Mouse (Mus musculus) heart, embryonic 13.5 days (tissue): ENCODE data around the gene Kctd4. TPM values are rescaled to one million over a fixed set of nuclear protein-coding genes. Genes with fewer than 3 reads are reported as not detected.

ENCODE experiments used
- ATAC-seq: fragments of 200-750 bp; cut with Nextera tagmentation; 2 replicates; pipeline ENCODE4 v1.8.0; 2017; ENCODE audit warnings: moderate TSS enrichment; ENCODE audit not compliant: insufficient number of reproducible peaks, low FRiP score, low TSS enrichment; ENCODE audit errors: extremely low read depth
- H3K27ac ChIP-seq: fragments of 300-500 bp; sonication (generic); replicated peaks from 2 replicates; pipeline ENCODE4 v1.5.1; 2015; ENCODE audit warnings: moderate library complexity, mild to moderate bottlenecking, inconsistent platforms
- H3K27me3 ChIP-seq: fragments of 300-500 bp; sonication (generic); replicated peaks from 2 replicates; pipeline ENCODE4 v1.6.1; 2015; ENCODE audit warnings: mild to moderate bottlenecking, inconsistent platforms
- H3K36me3 ChIP-seq: fragments of 300-500 bp; sonication (generic); 2 replicates; pipeline ENCODE4 v1.6.1; 2015; ENCODE audit warnings: mild to moderate bottlenecking, inconsistent platforms
- H3K4me1 ChIP-seq: fragments of 300-500 bp; sonication (generic); 2 replicates; pipeline ENCODE4 v1.6.1; 2015; ENCODE audit warnings: inconsistent platforms
- H3K4me2 ChIP-seq: fragments of 300-500 bp; sonication (generic); 2 replicates; pipeline ENCODE4 v1.6.1; 2015; ENCODE audit warnings: inconsistent platforms, mild to moderate bottlenecking, moderate library complexity
- H3K4me3 ChIP-seq: fragments of 300-500 bp; sonication (generic); 2 replicates; pipeline ENCODE4 v1.5.1; 2015; ENCODE audit warnings: moderate library complexity, mild to moderate bottlenecking, inconsistent platforms
- H3K9ac ChIP-seq: fragments of 300-500 bp; sonication (generic); 2 replicates; pipeline ENCODE4 v1.6.1; 2015; ENCODE audit warnings: inconsistent platforms, mild to moderate bottlenecking, moderate library complexity
- H3K9me3 ChIP-seq: fragments of 300-500 bp; sonication (generic); 2 replicates; pipeline ENCODE4 v1.6.1; 2016; ENCODE audit warnings: inconsistent platforms
- WGBS: fragments of 180-500 bp; shearing (Covaris S2); methylation state at CpG from one replicate; pipeline ENCODE4 v1.1.7; 2015; ENCODE audit warnings: mixed read lengths; 5-methylcytosine and 5-hydroxymethylcytosine counted together
- polyA plus RNA-seq: library from polyadenylated mRNA; unstranded; fragments of >200 nt; fragmentation: Nextera tagmentation; extraction: Ambion mirVana; gene quantifications from 2 replicates; pipeline ENCODE4 v1.2.1, GENCODE M21; 2015

Gene Kctd4
- polyA plus RNA-seq, 1 experiment from 2014 or later: 0.25 TPM

DNA sequence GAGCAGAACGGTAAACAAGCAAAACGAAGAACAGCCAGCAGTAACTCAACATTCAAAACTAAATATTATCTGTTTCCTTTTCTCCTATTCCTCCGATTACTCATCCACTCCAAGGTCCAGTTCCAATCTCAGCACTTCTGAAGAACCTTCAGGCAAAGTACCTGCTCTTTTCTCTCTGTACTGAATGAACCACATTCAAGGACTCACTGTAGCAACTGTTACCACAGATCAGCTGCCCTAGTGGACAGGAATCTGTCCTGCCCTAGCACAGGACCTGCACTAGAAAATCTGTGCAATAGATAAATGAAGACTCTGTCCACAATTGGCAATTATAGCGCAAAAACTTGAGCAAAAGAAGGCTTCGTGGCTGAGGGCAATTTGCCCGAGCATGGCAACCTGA, 36.1 kb downstream of the Kctd4 start:
- H3K4me1 ChIP-seq: no peaks in the 10 kb centered on the region
- H3K9ac ChIP-seq: no peak overlapping the region
- WGBS: 91% methylated on average over 6 of the region's 6 CpGs
- peaks cover 9% of the 10 kb centered on the region for H3K36me3 ChIP-seq
- no peak for ATAC-seq
- no peak overlapping the region for H3K4me2 ChIP-seq
- H3K27me3 ChIP-seq: no peaks in the 10 kb centered on the region
- no peaks in the 10 kb centered on the region for H3K9me3 ChIP-seq
- H3K27ac ChIP-seq: no peak overlapping the region
- no peak overlapping the region for H3K4me3 ChIP-seq

DNA sequence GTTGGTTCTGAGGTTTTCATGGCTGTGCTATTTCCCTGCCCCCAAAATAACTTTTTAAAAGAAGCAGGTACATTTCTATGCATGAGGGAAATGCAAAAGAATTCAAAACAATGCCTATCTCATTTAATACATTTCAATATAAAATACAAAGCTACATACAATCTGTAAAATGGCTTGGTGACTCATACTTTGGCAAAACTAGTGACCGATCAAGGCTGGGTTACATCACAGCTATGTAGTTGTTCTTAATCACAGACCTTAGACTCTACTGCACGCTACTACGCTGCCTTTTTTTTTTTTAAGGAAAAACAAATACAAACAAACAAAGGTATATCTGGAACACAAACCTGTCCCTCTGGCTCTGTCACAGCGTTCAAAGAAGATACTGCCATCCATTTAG, 37.6 kb downstream of the Kctd4 start:
- Histone ChIP-seq H3K9me3 (no peaks in the 10 kb centered on the region), H3K27me3 (no peaks in the 10 kb centered on the region), H3K27ac (no peak overlapping the region), H3K9ac (no peak overlapping the region), H3K4me2 (no peak overlapping the region), H3K36me3 (peaks cover 9% of the 10 kb centered on the region), H3K4me1 (no peaks in the 10 kb centered on the region), H3K4me3 (no peak overlapping the region)
- ATAC-seq: no peak
- WGBS: 90% methylated on average over 4 of the region's 4 CpGs

DNA sequence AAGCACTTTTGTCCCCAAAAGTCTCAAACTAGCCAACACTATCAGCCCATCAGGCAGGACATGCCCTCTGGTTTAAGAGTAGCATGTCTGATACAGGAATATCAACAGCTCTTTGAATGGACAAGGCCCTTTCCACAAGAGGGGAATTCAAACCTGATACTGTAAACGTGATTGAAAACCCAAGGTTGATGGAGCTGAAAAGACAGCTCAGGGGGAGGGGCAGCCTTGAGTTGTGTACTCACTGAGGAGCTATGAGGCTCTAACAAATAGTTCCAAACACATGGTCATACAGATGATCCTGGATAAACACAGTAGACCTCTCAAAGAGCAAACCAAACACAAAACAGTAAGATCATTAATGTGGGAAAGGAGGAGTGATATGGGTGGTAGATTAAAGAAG, 43.3 kb downstream of the Kctd4 start:
- Histone ChIP-seq H3K4me2 (no peak overlapping the region), H3K27ac (no peak overlapping the region), H3K27me3 (no peaks in the 10 kb centered on the region), H3K4me1 (no peaks in the 10 kb centered on the region), H3K9ac (no peak overlapping the region), H3K36me3 (peaks cover 11% of the 10 kb centered on the region), H3K4me3 (no peak overlapping the region), H3K9me3 (no peaks in the 10 kb centered on the region)
- no peak for ATAC-seq
- 48% methylated on average over 1 of the region's 1 CpGs for WGBS

DNA sequence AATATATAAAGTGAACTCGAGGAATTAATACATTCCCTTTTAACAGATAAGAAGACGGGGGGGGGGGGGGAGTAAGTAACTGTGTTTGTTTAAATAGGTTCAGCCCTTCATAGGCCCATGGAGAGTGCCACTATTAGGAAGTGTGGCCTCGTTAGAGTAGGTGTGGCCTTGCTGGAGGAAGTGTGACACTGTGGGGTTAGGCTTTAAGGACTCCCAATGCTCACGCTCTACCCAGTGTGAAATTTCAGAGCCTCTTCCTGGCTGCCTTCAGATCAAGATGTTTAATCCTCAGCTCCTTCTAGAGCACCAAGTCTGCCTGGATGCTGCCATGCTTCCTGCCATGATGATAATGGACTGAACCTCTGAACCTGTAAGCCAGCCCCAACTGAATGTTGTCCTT, 47.0 kb downstream of the Kctd4 start:
- Histone ChIP-seq H3K4me3 (no peak overlapping the region), H3K9ac (no peak overlapping the region), H3K4me2 (no peak overlapping the region), H3K4me1 (no peaks in the 10 kb centered on the region), H3K9me3 (no peaks in the 10 kb centered on the region), H3K27ac (no peak overlapping the region), H3K27me3 (no peaks in the 10 kb centered on the region), H3K36me3 (peaks cover 11% of the 10 kb centered on the region)
- no peak for ATAC-seq
- WGBS: 71% methylated on average over 4 of the region's 4 CpGs

DNA sequence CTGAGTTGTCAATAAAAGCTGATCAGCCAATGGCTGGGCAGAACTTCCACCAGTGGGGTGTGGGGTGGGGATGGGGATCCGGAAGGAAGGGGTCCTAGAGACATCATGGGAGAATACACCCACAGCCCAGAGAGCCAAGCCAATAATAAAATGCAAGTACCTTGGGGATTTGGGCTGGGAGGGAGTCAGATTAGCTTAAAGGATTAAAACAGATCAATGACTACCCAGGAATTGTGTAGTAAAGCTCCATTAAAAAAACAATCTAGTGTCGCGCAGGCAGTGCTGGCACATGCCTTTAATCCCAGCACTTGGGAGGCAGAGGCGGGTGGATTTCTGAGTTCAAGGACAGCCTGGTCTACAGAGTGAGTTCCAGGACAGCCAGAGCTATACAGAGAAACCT, 50.2 kb downstream of the Kctd4 start:
- no peaks in the 10 kb centered on the region for H3K27me3 ChIP-seq
- H3K9ac ChIP-seq: no peak overlapping the region
- H3K4me2 ChIP-seq: no peak overlapping the region
- no peaks in the 10 kb centered on the region for H3K9me3 ChIP-seq
- H3K27ac ChIP-seq: no peak overlapping the region
- ATAC-seq: no peak
- H3K4me1 ChIP-seq: peaks cover 15% of the 10 kb centered on the region
- H3K4me3 ChIP-seq: no peak overlapping the region
- 90% methylated on average over 4 of the region's 4 CpGs for WGBS
- H3K36me3 ChIP-seq: peaks cover 11% of the 10 kb centered on the region

DNA sequence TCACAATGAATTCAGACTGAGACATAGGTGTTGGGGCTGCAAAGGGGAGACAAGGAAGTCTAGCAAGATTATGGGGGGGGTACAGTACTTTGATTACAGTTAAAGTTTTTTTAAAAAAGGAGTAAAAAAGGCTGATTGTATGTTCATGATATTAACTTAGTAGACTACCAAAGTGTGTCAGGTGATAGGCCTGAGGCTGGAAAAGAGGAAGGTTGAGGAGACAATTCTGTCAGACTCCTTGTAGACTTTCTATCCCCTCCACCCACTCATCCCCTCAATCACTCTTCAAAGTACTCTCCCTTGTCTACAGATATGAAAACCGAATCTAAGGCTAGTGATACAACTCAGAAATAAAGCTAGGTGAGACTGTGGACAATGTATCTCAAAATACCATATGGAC, 53.4 kb downstream of the Kctd4 start:
- no peak overlapping the region for H3K4me3 ChIP-seq
- no peak for ATAC-seq
- WGBS: 82% methylated on average over 1 of the region's 1 CpGs
- H3K4me2 ChIP-seq: no peak overlapping the region
- H3K9me3 ChIP-seq: no peaks in the 10 kb centered on the region
- H3K27me3 ChIP-seq: no peaks in the 10 kb centered on the region
- H3K36me3 ChIP-seq: peaks cover 10% of the 10 kb centered on the region
- no peak overlapping the region for H3K9ac ChIP-seq
- no peak overlapping the region for H3K27ac ChIP-seq
- H3K4me1 ChIP-seq: peaks cover 21% of the 10 kb centered on the region

DNA sequence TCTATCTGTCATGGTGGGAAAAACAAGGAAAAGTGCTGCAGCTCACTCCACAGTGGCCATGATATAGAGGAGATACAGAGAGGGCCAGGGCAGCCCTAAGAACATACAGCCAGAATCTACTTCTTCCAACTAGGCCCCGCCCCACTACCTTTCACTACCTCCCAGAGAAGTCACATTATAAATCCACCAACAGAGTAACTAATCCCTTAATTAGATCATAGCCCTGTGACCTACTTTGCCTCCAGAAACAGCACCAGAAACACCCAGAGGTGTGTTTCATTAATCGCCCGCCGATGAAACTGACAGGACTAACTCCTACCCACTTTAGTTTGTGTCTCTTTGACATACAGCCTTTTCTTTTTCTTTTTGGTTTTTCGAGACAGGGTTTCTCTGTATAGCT, 54.4 kb downstream of the Kctd4 start:
- H3K27me3 ChIP-seq: no peaks in the 10 kb centered on the region
- peaks cover 10% of the 10 kb centered on the region for H3K36me3 ChIP-seq
- peaks cover 21% of the 10 kb centered on the region for H3K4me1 ChIP-seq
- H3K4me3 ChIP-seq: peak overlapping the region; percentile 78
- H3K4me2 ChIP-seq: peak overlapping the region; percentile 83
- 80% methylated on average over 5 of the region's 5 CpGs for WGBS
- no peak for ATAC-seq
- peak overlapping the region; percentile 88 for H3K9ac ChIP-seq
- H3K27ac ChIP-seq: no peak overlapping the region
- no peaks in the 10 kb centered on the region for H3K9me3 ChIP-seq

DNA sequence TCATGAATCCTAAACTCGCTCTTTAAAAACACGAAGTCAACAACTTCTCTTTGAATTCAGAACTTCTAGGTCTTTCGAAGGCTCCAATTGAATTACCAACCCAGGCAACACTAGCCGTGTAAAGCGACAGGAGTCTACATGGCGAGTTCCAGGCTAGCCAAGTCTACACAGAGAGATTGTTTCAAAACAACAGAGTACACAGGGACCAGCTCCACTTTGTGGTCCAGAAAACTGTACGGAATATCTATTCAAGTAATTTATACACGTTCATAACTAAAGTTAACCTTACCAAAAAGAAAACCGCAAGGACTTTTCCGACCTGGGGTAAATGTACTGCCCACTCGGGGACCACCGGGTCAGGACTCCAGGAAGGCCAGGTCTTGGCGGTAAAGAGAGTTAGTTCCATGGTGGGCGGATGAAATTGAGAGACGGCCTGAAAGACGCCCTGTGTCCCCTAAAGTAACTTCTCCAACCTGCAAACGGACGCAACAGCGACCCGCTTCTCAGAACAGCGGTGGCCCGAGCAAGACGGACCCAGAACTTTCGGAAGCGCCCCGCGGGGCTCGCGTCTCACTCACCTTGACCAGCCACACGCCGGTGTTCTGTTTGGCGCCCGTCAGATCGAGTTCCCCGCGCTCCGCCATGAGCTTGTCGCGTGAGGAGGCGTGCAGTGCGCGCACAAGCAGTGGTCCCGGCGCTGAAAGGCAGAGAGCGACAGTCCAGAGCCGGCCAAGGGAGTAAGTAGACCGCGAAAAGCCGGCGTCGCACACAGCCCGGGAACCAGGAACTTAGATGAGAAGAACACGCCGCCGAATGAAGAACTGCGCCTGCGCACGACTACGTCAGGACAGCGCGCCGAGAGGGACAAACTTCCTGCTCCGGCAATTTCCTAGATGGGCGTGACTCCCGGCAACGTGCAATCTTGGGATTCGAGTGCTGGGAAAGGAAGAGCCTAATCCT, 55.6 kb downstream of the Kctd4 start, which contains the start of gene Gtf2f2:
Gene Gtf2f2 (minus strand): TSS at position 764 of the 960 bp plus-strand sequence.
- Histone ChIP-seq H3K27ac (peak within 1 kb of the TSS; percentile 76), H3K4me1 (peaks cover 21% of the 10 kb centered on the region)

DNA sequence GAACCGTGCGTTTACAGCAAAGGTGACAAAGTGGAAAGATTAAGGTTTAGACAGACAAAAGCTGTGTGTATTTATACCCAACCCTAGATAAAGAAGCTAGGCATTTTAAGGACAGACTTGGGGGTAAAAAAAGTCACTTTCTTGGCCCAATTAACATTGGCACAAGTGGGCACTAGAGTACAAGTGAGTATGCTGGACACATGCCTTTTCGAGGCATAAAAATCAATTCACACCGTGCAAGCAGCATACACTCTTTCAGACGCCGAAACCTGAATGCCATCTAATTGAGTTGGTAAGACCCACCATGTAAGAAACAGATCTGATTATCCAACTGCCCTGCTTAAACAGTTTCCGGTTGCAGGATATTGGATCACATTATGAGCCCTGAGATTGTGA, 56.3 kb downstream of the Kctd4 start:
- peak overlapping the region; percentile 65 for H3K9ac ChIP-seq
- 27% methylated on average over 7 of the region's 7 CpGs for WGBS
- H3K36me3 ChIP-seq: peaks cover 7% of the 10 kb centered on the region
- H3K4me2 ChIP-seq: peak overlapping the region; percentile 83
- no peaks in the 10 kb centered on the region for H3K27me3 ChIP-seq
- H3K4me1 ChIP-seq: peaks cover 21% of the 10 kb centered on the region
- H3K4me3 ChIP-seq: peak overlapping the region; percentile 78
- ATAC-seq: no peak
- no peaks in the 10 kb centered on the region for H3K9me3 ChIP-seq
- H3K27ac ChIP-seq: no peak overlapping the region

More for the DNA sequence above, 55.6 kb downstream of the Kctd4 start, which contains the start of gene Gtf2f2:
- Histone ChIP-seq H3K4me2 (peak within 1 kb of the TSS; percentile 83), H3K4me3 (peak within 1 kb of the TSS; percentile 78), H3K36me3 (peaks cover 7% of the 10 kb centered on the region), H3K27me3 (no peaks in the 10 kb centered on the region), H3K9ac (peak within 1 kb of the TSS; percentile 88), H3K9me3 (no peaks in the 10 kb centered on the region)
- WGBS: under 1% methylated on average over 67 of the region's 67 CpGs
- ATAC-seq: peak; percentile 83

DNA sequence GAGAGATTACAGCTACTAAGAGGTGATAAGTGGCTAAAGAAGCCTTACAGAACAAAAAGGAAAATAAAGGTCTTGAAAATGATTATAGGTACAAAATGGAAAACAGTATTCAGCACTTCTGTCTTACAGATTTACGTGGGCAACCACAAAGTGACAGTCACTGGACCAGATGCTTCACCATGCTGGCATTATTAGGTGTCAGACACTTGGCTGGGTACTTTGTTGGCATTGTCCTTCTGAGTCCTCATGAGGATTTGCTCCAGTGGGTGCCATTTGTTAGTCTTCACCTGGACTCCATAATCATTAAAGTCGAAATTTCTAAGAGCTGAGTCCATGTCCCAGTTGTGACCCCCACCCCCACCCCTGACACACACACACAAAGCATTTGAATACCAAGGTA, 59.5 kb downstream of the Kctd4 start:
- no peaks in the 10 kb centered on the region for H3K27me3 ChIP-seq
- no peak overlapping the region for H3K27ac ChIP-seq
- H3K4me3 ChIP-seq: no peak overlapping the region
- peaks cover 13% of the 10 kb centered on the region for H3K4me1 ChIP-seq
- no peak overlapping the region for H3K9ac ChIP-seq
- H3K4me2 ChIP-seq: no peak overlapping the region
- 0 out of 2 replicates have a peak, but pooled peaks cover 2% of the 10 kb centered on the region for H3K9me3 ChIP-seq
- WGBS: 46% methylated on average over 2 of the region's 2 CpGs
- no peaks in the 10 kb centered on the region for H3K36me3 ChIP-seq
- ATAC-seq: no peak
